Mouse (Mus musculus): ENCODE data around the gene Srd5a1.

GRCm38 (mm10) chr13:69633988-69634387 is 22.7 kb upstream of the Srd5a1 start:
- no peak for TF ChIP-seq MAX (IDR thresholded peaks at IDR 0.05)
- no peak for TF ChIP-seq CTCF (IDR thresholded peaks at IDR 0.05; ENCODE audit: control insufficient read depth, insufficient read depth, insufficient read length)
- TF ChIP-seq CEBPB (IDR thresholded peaks at IDR 0.05; ENCODE audit: low read depth) = no peak
- TF ChIP-seq USF1 (IDR thresholded peaks at IDR 0.05; ENCODE audit: low read depth) = no peak
- TF ChIP-seq MYOD1 (IDR thresholded peaks at IDR 0.05; ENCODE audit: control insufficient read depth, insufficient read length, low read depth) = no peak
